8 mouse cellular contexts compared by ENCODE assay signal in the genomic region with DNA sequence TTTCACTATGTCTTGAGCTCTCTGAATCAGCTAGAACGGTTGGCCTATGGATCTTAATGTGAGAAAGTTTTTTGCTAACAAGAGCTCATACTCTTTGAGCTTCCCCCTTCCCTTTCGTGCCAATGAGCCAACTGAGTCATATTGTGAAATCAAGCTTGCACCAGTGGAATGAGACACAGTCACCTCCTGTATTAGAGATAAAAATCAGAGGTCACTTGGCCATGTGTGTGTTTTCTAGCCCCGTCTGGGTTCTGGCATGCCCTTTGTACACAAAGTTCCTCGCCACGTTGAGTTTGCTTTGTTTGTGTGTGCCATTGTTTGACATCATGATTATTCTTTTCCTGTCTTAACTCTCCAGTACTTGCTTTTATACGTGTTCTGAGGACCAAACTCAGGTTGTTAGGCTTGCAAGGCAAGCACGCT.
DNase-seq lines count a peak whose midpoint lies in the region; ATAC-seq and TF ChIP-seq lines count a peak whose summit lies in the region.

No protein-coding gene starts in this region.

- no peak for TF ChIP-seq POLR2A in kidney, adult 2 months (IDR thresholded peaks at IDR 0.05; ENCODE audit: low read depth, low read length)

- 0 out of 2 replicates have a peak overlapping the region, but pooled peaks have one; percentile 9 for H3K27ac ChIP-seq in kidney, adult 2 months (ENCODE audit: insufficient read depth, low read depth, low read length)
- no peak overlapping the region for H3K27ac ChIP-seq in left cerebral cortex, adult 2 months

- H3K36me3 ChIP-seq in kidney, adult 2 months (ENCODE audit: control insufficient read depth, insufficient read depth, low read length) = no peaks in the 10 kb centered on the region

- WGBS in kidney, adult 2 months = 38% methylated on average over 7 of the region's 7 CpGs

- no peak overlapping the region for H3K4me3 ChIP-seq in kidney, adult 2 months (ENCODE audit: insufficient read depth, low read depth, low read length)
- no peak overlapping the region for H3K4me3 ChIP-seq in left cerebral cortex, adult 2 months

- TF ChIP-seq CTCF in kidney, adult 2 months (conservative IDR thresholded peaks at IDR 0.05; ENCODE audit: insufficient read depth, insufficient read length, low read depth, low read length) = no peak
- TF ChIP-seq CTCF in left cerebral cortex, adult 2 months (IDR thresholded peaks at IDR 0.05) = no peak

- peak; percentile 41 for ATAC-seq in megakaryocyte, adult 5-6 weeks (ENCODE audit: poor library complexity, severe bottlenecking)

- H3K4me1 ChIP-seq in kidney, adult 2 months (ENCODE audit: control insufficient read depth, insufficient read depth, low read length) = peaks cover 12% of the 10 kb centered on the region

- no peaks in the 10 kb centered on the region for H3K27me3 ChIP-seq in kidney, adult 2 months (replicated peaks; ENCODE audit: control insufficient read depth, insufficient read depth, low read length)

- peak; percentile 36 for DNase-seq in kidney, adult 2 months
- DNase-seq in kidney, postnatal 25 days = no peak
- peak; percentile 71 for DNase-seq in NIH3T3 (ENCODE audit: low read depth)
- peak; percentile 80 for DNase-seq in induced T-regulatory cell, adult 2 months (ENCODE audit: low read depth)
- DNase-seq in cerebellum, postnatal 36 days = no peak
- DNase-seq in frontal cortex, adult 2 months (ENCODE audit: extremely low spot score in 1 of 2, low spot score in 1 of 2) = no peak
- DNase-seq in left cerebral cortex, adult 2 months (ENCODE audit: extremely low spot score in 1 of 2, low spot score in 2 of 2) = no peak

- intact Hi-C loops in left cerebral cortex, adult 2 months (cut with DNase I) = no loop called here

Comparison
In these comparisons a context has a peak if more than half of its experiments do, and no peak if none do; other contexts are left out.
1. DNase-seq: peak in kidney, adult 2 months (single experiment), NIH3T3 (single experiment) and induced T-regulatory cell, adult 2 months (single experiment); none in kidney, postnatal 25 days (0 of 2), cerebellum, postnatal 36 days (0 of 2), frontal cortex, adult 2 months (0 of 2) and left cerebral cortex, adult 2 months (0 of 2).